Mouse (Mus musculus): ENCODE measurements around the gene Neurog2. TPM values are rescaled to one million over a fixed set of nuclear protein-coding genes. Genes with fewer than 3 reads are reported as not detected.

Neurog2 gene
- 0.08 TPM in 1 of 2 replicates, not detected in the other for polyA plus RNA-seq (2015; fragmentation: Nextera tagmentation; extraction: Ambion mirVana)

- H3K27me3 ChIP-seq = peaks cover 95% of the 10 kb centered on the region
- peak; percentile 20; the same call in 1 of the 2 replicates for ATAC-seq (ENCODE audit: low FRiP score, low read depth)
Measured at GRCm38 (mm10) chr3:127633080-127634032, at the start of gene Neurog2. TSS of gene Neurog2 (plus strand) at chr3:127633135.

GRCm38 (mm10) chr3:127597136-127597535 is 35.8 kb upstream of the Neurog2 start:
- Histone ChIP-seq H3K27me3 (no peaks in the 10 kb centered on the region), H3K9ac (no peak overlapping the region), H3K4me3 (no peak overlapping the region), H3K9me3 (no peaks in the 10 kb centered on the region), H3K4me2 (replicated peaks) (no peak overlapping the region), H3K4me1 (no peaks in the 10 kb centered on the region), H3K27ac (no peak overlapping the region), H3K36me3 (peaks cover 40% of the 10 kb centered on the region)
- WGBS = 84% methylated on average over 1 of the region's 1 CpGs
- no peak for ATAC-seq (ENCODE audit: low FRiP score, low read depth)

More at GRCm38 (mm10) chr3:127633080-127634032, at the start of gene Neurog2:
- peaks cover 32% of the 10 kb centered on the region for H3K4me1 ChIP-seq
- H3K9me3 ChIP-seq = no peaks in the 10 kb centered on the region
- H3K4me2 ChIP-seq (replicated peaks) = peak within 1 kb of the TSS; percentile 75
- under 1% methylated on average over 92 of the region's 92 CpGs for WGBS
- H3K27ac ChIP-seq = no peak within 1 kb of the TSS
- H3K9ac ChIP-seq = peak within 1 kb of the TSS; percentile 35; the same call in 1 of the 2 replicates
- H3K36me3 ChIP-seq = no peaks in the 10 kb centered on the region
- peak within 1 kb of the TSS; percentile 44 for H3K4me3 ChIP-seq

DNA sequence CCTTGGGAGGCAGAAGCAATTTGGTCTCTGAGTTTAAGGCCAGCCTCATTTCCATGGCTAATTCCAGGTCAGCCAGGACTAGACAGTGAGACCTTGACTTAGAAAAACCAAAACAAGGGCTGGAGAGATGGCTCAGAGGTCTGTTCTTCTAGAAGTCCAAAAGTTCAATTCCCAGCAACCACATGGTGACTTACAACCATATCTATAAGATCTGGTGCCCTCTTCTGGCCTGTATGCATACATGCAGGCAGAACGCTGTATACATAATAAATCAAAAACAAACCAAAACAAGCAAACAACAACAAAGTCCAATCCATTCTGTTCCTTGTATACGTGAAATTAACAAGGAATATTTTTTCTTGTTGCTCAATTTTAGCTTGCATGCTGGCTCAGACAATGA is 24.8 kb upstream of the Neurog2 start:
- H3K4me1 ChIP-seq = no peaks in the 10 kb centered on the region
- ATAC-seq (ENCODE audit: low FRiP score, low read depth) = no peak
- H3K4me3 ChIP-seq = no peak overlapping the region
- peaks cover 58% of the 10 kb centered on the region for H3K36me3 ChIP-seq
- 94% methylated on average over 2 of the region's 2 CpGs for WGBS
- no peaks in the 10 kb centered on the region for H3K9me3 ChIP-seq
- H3K4me2 ChIP-seq (replicated peaks) = no peak overlapping the region
- H3K27me3 ChIP-seq = no peaks in the 10 kb centered on the region
- no peak overlapping the region for H3K27ac ChIP-seq
- H3K9ac ChIP-seq = no peak overlapping the region

DNA sequence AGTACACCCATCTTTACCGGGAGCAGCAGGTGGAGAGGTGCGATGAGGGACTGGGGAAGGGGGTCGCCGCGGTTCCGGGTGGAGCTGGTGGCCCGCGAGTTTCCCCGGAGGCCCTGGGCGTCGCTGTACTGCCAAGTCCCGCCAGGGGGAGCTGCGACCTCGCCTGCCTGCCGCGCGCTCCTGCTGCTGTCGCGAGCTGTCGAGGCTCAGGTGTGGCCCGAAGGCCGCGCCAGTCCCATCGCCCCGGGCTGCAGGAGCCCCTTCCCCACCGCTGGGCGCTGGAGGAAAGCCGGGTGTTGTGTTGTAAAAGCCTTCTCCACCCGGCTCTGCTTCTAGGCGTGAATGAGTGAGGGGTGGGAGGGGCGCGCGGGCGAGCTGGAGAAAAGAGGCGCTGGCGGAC is 7.6 kb upstream of the Neurog2 start:
- no peak overlapping the region for H3K27ac ChIP-seq
- no peaks in the 10 kb centered on the region for H3K9me3 ChIP-seq
- under 1% methylated on average over 36 of the region's 36 CpGs for WGBS
- H3K4me3 ChIP-seq = peak overlapping the region; percentile 44
- peaks cover 23% of the 10 kb centered on the region; the same call in 1 of the 2 replicates for H3K4me1 ChIP-seq
- ATAC-seq (ENCODE audit: low FRiP score, low read depth) = peak; percentile 51; the same call in 1 of the 2 replicates
- peaks cover 69% of the 10 kb centered on the region for H3K27me3 ChIP-seq
- H3K4me2 ChIP-seq (replicated peaks) = peak overlapping the region; percentile 70
- H3K36me3 ChIP-seq = no peaks in the 10 kb centered on the region
- peak overlapping the region; percentile 31; the same call in 1 of the 2 replicates for H3K9ac ChIP-seq

DNA sequence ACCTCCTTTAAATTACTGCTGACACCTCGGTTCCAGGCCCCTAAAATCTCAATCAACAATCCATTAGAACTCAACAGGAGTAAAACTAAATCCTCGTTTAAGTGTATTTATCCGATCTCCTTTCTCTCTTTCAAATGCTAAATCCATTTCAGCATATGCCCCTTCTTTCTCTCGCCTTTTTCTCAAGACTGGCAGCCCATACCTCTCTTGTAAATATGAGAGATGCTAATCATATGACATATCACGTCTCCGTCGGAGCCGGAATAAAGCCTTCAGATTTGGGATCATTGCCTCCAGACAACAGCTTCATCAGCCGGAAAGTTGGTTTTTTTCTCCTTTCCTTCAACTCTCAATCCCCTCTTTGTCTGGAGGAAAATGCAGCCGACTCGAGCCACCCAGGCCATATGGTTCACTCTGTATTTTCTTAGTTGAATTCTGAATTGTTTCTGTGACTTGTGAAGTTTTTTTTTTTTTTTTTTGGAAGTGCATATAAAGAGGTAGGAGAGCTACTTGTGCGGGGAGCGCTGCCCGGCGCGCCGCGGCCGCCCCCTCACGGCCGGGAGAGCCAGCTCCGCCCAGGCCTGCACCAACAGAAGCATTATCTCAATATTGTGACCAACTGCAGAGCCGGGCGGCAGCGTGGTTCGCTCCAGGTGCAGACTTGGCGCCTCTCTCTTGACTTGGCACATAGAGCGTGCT is 7.1 kb upstream of the Neurog2 start:
- Histone ChIP-seq H3K4me3 (peak overlapping the region; percentile 44), H3K9ac (peak overlapping the region; percentile 31; the same call in 1 of the 2 replicates), H3K36me3 (no peaks in the 10 kb centered on the region), H3K9me3 (no peaks in the 10 kb centered on the region), H3K4me1 (peaks cover 23% of the 10 kb centered on the region; the same call in 1 of the 2 replicates), H3K4me2 (replicated peaks) (peak overlapping the region; percentile 70), H3K27ac (no peak overlapping the region), H3K27me3 (peaks cover 75% of the 10 kb centered on the region)
- under 1% methylated on average over 28 of the region's 28 CpGs for WGBS
- no peak for ATAC-seq (ENCODE audit: low FRiP score, low read depth)

DNA sequence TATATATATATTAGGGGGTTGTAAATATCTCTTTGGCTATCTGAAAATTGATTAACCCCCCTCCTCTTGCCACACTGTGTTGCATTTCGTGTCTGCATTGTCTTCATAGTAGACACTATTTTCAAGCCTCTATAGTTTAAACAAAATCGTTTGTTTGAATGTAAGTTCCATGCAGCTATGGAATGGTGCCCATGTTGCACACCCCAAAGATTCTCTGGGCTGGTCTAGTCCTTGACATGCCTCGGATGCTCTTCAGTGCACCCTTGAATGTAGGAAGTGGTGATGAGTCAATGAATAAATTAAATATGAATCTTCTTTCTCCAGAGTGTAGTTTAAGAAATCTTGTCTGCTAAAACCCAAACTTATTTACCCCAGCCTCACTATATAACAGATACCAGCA is 6.4 kb upstream of the Neurog2 start:
- no peaks in the 10 kb centered on the region for H3K36me3 ChIP-seq
- H3K27me3 ChIP-seq = peaks cover 82% of the 10 kb centered on the region
- H3K9me3 ChIP-seq = no peaks in the 10 kb centered on the region
- no peak for ATAC-seq (ENCODE audit: low FRiP score, low read depth)
- 5% methylated on average over 3 of the region's 3 CpGs for WGBS
- H3K4me2 ChIP-seq (replicated peaks) = no peak overlapping the region
- no peak overlapping the region for H3K4me3 ChIP-seq
- H3K27ac ChIP-seq = no peak overlapping the region
- no peak overlapping the region for H3K9ac ChIP-seq
- peaks cover 23% of the 10 kb centered on the region; the same call in 1 of the 2 replicates for H3K4me1 ChIP-seq

DNA sequence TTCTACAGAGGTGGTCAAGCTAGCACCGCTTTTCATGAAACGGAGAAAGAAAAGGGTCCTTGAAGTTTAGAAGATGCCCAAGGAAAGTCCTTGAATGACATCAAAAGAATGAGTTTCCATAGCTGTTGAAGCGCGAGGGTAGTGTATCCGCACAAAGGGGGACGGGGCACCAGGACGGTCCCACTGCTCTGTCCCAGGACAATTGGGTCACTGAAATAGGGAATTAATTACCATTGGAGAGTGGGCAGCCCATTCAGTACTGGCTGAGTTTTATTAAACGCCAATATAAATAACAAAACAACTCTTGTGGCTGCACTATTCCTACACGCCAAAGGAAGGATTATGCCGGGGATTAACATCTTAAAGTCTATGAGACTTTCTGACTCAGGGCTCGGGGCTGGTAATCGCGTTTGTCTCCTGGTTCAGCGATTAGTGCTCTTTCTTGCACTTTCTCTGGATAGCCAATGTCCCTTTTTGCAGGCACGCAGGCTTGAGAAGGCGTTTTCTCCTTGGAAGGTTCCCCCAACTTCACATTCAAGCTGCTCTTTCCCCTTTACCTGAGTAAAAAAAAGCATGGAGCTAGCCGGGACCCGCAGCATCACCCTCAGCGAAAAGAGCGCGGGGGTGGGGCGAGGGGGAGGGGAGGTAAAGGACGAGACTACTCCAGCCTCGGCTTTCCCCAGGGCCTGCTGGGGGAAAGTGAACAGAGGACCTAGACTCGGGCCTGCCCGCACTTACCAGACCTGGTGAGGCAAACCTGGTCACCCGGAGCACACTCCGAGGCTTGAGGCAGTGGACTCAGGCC is 5.6 kb upstream of the Neurog2 start:
- Histone ChIP-seq H3K4me3 (no peak overlapping the region), H3K36me3 (no peaks in the 10 kb centered on the region), H3K4me2 (replicated peaks) (no peak overlapping the region), H3K9ac (no peak overlapping the region), H3K9me3 (no peaks in the 10 kb centered on the region), H3K27me3 (peaks cover 90% of the 10 kb centered on the region), H3K4me1 (peaks cover 26% of the 10 kb centered on the region), H3K27ac (no peak overlapping the region)
- no peak for ATAC-seq (ENCODE audit: low FRiP score, low read depth)
- under 1% methylated on average over 28 of the region's 28 CpGs for WGBS

GRCm38 (mm10) chr3:127627956-127628310 is 5.0 kb upstream of the Neurog2 start:
- Histone ChIP-seq H3K4me3 (peak overlapping the region; percentile 14; the same call in 1 of the 2 replicates), H3K36me3 (no peaks in the 10 kb centered on the region), H3K9ac (no peak overlapping the region), H3K9me3 (no peaks in the 10 kb centered on the region), H3K27me3 (peaks cover 95% of the 10 kb centered on the region), H3K4me2 (replicated peaks) (0 out of 2 replicates have a peak overlapping the region, but pooled peaks have one; percentile 27), H3K27ac (no peak overlapping the region), H3K4me1 (peaks cover 31% of the 10 kb centered on the region)
- WGBS = 0% methylated on average over 9 of the region's 9 CpGs
- no peak for ATAC-seq (ENCODE audit: low FRiP score, low read depth)

DNA sequence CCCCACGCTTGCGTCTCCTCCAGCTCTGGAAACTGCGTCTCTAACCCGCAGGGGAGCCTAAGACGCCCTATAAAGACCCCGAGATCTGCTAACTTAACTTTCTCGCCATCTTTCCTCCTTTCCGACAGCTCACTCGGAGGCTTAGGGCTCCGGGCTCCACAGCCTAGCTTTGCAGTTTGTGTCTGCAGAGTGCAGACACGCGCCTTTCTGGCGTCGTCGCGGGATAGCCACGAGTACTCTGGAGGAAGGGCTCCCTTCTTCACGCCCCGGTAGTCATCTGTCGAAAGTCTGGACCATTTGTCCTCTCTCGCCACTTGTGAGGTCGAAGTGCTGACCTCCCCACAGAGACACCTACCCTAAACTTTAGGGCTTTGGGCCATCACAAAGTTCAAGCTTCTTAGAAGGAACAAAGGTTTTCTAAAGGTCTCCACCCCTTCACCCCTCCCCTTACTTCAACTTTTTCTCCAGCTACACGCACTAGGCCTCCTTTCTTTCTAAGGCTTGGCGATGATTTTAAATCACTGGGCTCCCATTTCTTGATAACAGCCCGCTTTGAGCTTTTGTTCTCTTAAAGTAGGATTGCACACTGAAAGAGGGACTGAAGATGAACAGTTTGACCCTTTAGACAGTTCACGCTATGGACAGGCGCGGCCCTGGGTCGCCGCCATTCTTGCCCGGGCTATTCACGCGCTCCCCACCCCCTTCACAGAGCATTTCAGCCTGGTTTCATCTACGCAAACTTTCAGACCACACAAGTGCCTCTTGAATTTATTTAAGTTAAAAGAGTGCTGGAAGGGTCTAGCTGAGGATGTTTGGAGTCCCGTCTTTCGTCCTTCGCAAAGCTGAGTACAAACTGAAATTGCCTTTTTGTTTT is 4.4 kb upstream of the Neurog2 start:
- Histone ChIP-seq H3K27me3 (peaks cover 95% of the 10 kb centered on the region), H3K9me3 (no peaks in the 10 kb centered on the region), H3K4me1 (peaks cover 37% of the 10 kb centered on the region), H3K27ac (no peak overlapping the region), H3K4me2 (replicated peaks) (peak overlapping the region; percentile 27; the same call in 1 of the 2 replicates), H3K36me3 (no peaks in the 10 kb centered on the region), H3K9ac (no peak overlapping the region), H3K4me3 (peak overlapping the region; percentile 14; the same call in 1 of the 2 replicates)
- ATAC-seq (ENCODE audit: low FRiP score, low read depth) = no peak
- under 1% methylated on average over 37 of the region's 37 CpGs for WGBS

DNA sequence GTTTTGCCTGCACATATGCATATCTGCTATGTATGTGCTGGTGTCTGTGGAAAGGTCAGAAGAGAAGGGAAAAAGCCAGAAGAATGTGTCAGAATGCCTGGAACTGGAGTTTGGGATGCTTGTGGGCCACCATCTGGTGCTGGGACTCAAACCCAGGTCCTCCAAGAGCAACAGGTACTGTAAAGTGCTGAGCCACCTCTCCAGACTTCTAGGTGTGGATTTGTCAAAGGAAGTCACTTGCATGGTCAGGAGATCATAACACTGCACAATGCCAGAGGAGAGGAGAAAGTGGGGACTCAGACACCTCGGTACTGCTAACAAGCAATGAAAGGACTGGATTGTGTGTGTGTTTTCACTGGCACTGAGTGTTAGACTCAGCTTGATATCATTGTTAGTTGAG is 2.7 kb upstream of the Neurog2 start:
- peaks cover 98% of the 10 kb centered on the region for H3K27me3 ChIP-seq
- no peak overlapping the region for H3K27ac ChIP-seq
- no peak for ATAC-seq (ENCODE audit: low FRiP score, low read depth)
- peaks cover 47% of the 10 kb centered on the region for H3K4me1 ChIP-seq
- no peak overlapping the region for H3K9ac ChIP-seq
- H3K4me2 ChIP-seq (replicated peaks) = no peak overlapping the region
- H3K36me3 ChIP-seq = no peaks in the 10 kb centered on the region
- no peaks in the 10 kb centered on the region for H3K9me3 ChIP-seq
- WGBS = 3% methylated on average over 1 of the region's 1 CpGs
- H3K4me3 ChIP-seq = no peak overlapping the region
